Mouse (Mus musculus): Measurements from ENCODE around the gene Spice1.

The Spice1 gene

GRCm38 (mm10) chr16:44347071-44347901, at the start of gene Spice1:
TSS of gene Spice1 (plus strand) at chr16:44347121.
- in situ Hi-C loops (cut with MseI, MboI), result no loop called here

GRCm38 (mm10) chr16:44299438-44300093, 47.4 kb upstream of the Spice1 start:
- in situ Hi-C loops (cut with MseI, MboI), result no loop called here

GRCm38 (mm10) chr16:44302126-44302892, 44.6 kb upstream of the Spice1 start:
- in situ Hi-C loops (cut with MseI, MboI), result no loop called here

- in situ Hi-C loops (cut with MseI, MboI), result no loop called here
Measured at GRCm38 (mm10) chr16:44303822-44304221, 43.1 kb upstream of the Spice1 start.

GRCm38 (mm10) chr16:44305606-44306005, 41.3 kb upstream of the Spice1 start:
- in situ Hi-C loops (cut with MseI, MboI), result no loop called here

- in situ Hi-C loops (cut with MseI, MboI), result no loop called here
Measured at GRCm38 (mm10) chr16:44313422-44313821, 33.5 kb upstream of the Spice1 start.

- in situ Hi-C loops (cut with MseI, MboI), result no loop called here
Measured at GRCm38 (mm10) chr16:44316350-44316749, 30.6 kb upstream of the Spice1 start.

- in situ Hi-C loops (cut with MseI, MboI), result no loop called here
Measured at GRCm38 (mm10) chr16:44320232-44320631, 26.7 kb upstream of the Spice1 start.

- in situ Hi-C loops (cut with MseI, MboI), result no loop called here
Measured at GRCm38 (mm10) chr16:44328644-44329043, 18.3 kb upstream of the Spice1 start.

GRCm38 (mm10) chr16:44330657-44331056, 16.3 kb upstream of the Spice1 start:
- in situ Hi-C loops (cut with MseI, MboI), result no loop called here

- in situ Hi-C loops (cut with MseI, MboI), result no loop called here
Measured at GRCm38 (mm10) chr16:44331154-44331553, 15.8 kb upstream of the Spice1 start.

GRCm38 (mm10) chr16:44331671-44331994, 15.3 kb upstream of the Spice1 start:
- in situ Hi-C loops (cut with MseI, MboI), result no loop called here

- in situ Hi-C loops (cut with MseI, MboI), result no loop called here
Measured at GRCm38 (mm10) chr16:44331995-44332860, 14.7 kb upstream of the Spice1 start.

- in situ Hi-C loops (cut with MseI, MboI), result no loop called here
Measured at GRCm38 (mm10) chr16:44332861-44333284, 14.0 kb upstream of the Spice1 start, which contains the start of gene Sidt1. TSS of gene Sidt1 (minus strand) at chr16:44333196.

GRCm38 (mm10) chr16:44337541-44337940, 9.4 kb upstream of the Spice1 start:
- in situ Hi-C loops (cut with MseI, MboI), result no loop called here

- in situ Hi-C loops (cut with MseI, MboI), result no loop called here
Measured at GRCm38 (mm10) chr16:44349801-44350397, 3.0 kb downstream of the Spice1 start.

- in situ Hi-C loops (cut with MseI, MboI), result no loop called here
Measured at GRCm38 (mm10) chr16:44356291-44356690, 9.4 kb downstream of the Spice1 start.

GRCm38 (mm10) chr16:44357571-44358268, 10.8 kb downstream of the Spice1 start:
- in situ Hi-C loops (cut with MseI, MboI), result no loop called here

GRCm38 (mm10) chr16:44361921-44362890, 15.3 kb downstream of the Spice1 start:
- in situ Hi-C loops (cut with MseI, MboI), result loop anchor here in 1 of 2 experiments (5.0 kb wide), 1 partner anchor 120 kb away; no protein-coding TSS in a partner anchor
